Mouse (Mus musculus) cerebellum, adult 2 months (tissue): ENCODE results near the gene Mb21d2. TPM values are rescaled to one million over a fixed set of nuclear protein-coding genes. Genes with fewer than 3 reads are reported as not detected.
A peak's percentile ranks its signal among the peaks of the same experiment; 100 is the strongest.

Experiments used
- DNase-seq, 2 experiments: peaks; one replicate each; pipeline ENCODE4 v3.0.0; 2021
- H3K27ac ChIP-seq: fragments of 200-500 bp; 2 replicates; pipeline ENCODE4 v1.5.1; 2012; ENCODE audit warnings: low read length, control low read depth, inconsistent platforms; ENCODE audit not compliant: insufficient read depth
- H3K27me3 ChIP-seq: fragments of 200-500 bp; 2 replicates; pipeline ENCODE4 v1.6.1; 2012; ENCODE audit warnings: inconsistent platforms, mild to moderate bottlenecking, low read length, moderate library complexity; ENCODE audit not compliant: control insufficient read depth, insufficient read depth
- H3K4me1 ChIP-seq: fragments of 200-500 bp; 2 replicates; pipeline ENCODE4 v1.6.1; 2011; ENCODE audit warnings: low read length; ENCODE audit not compliant: control insufficient read depth, insufficient read depth
- H3K4me3 ChIP-seq: fragments of 200-500 bp; replicated peaks from 2 replicates; pipeline ENCODE3; 2011; ENCODE audit warnings: mild to moderate bottlenecking, low read depth, low read length, control low read depth; ENCODE audit not compliant: insufficient read depth
- CTCF ChIP-seq: fragments of 200-500 bp; IDR thresholded peaks from 2 replicates; pipeline ENCODE4 v1.5.1; 2011; ENCODE audit warnings: low read depth, mild to moderate bottlenecking, control low read depth, low read length, moderate library complexity, borderline replicate concordance; ENCODE audit not compliant: insufficient read depth
- POLR2A ChIP-seq: fragments of 200-500 bp; IDR thresholded peaks from 2 replicates; pipeline ENCODE4 v1.6.1; 2011; ENCODE audit warnings: low read length, control low read depth, borderline replicate concordance; ENCODE audit not compliant: insufficient read depth
- WGBS: fragments of 180-500 bp; shearing (Covaris S2); methylation state at CpG from one replicate; pipeline ENCODE4 v1.1.7; 2018; 5-methylcytosine and 5-hydroxymethylcytosine counted together
- polyA plus RNA-seq: library from polyadenylated mRNA; depleted of rRNA; stranded (reverse); fragments of >200 nt; gene quantifications from 2 replicates; pipeline ENCODE4 v1.2.3, GENCODE M21; 2012

Gene Mb21d2
- polyA plus RNA-seq, 1 experiment = 29.5 TPM

- no peak for TF ChIP-seq CTCF
- TF ChIP-seq POLR2A = no peak
- no peak for DNase-seq
These were observed 6.2 kb upstream of the Mb21d2 start for GRCm38 (mm10) chr16:28935701-28936100.

GRCm38 (mm10) chr16:28931213-28931612, 1.7 kb upstream of the Mb21d2 start:
- Histone ChIP-seq H3K27ac (no peak overlapping the region), H3K4me3 (no peak overlapping the region), H3K4me1 (no peaks in the 10 kb centered on the region; the same call in 1 of the 2 replicates), H3K27me3 (no peaks in the 10 kb centered on the region)
- TF ChIP-seq CTCF = no peak
- TF ChIP-seq POLR2A = no peak
- 89% methylated on average over 2 of the region's 2 CpGs for WGBS
- DNase-seq = no peak

More at GRCm38 (mm10) chr16:28935701-28936100, 6.2 kb upstream of the Mb21d2 start:
- Histone ChIP-seq H3K4me1 (no peaks in the 10 kb centered on the region), H3K27me3 (no peaks in the 10 kb centered on the region), H3K4me3 (no peak overlapping the region), H3K27ac (no peak overlapping the region)
- 84% methylated on average over 3 of the region's 3 CpGs for WGBS

GRCm38 (mm10) chr16:28930426-28930825, 953 bp upstream of the Mb21d2 start:
- Histone ChIP-seq H3K4me3 (no peak overlapping the region), H3K27me3 (no peaks in the 10 kb centered on the region), H3K27ac (no peak overlapping the region), H3K4me1 (no peaks in the 10 kb centered on the region; the same call in 1 of the 2 replicates)
- WGBS = 54% methylated on average over 5 of the region's 5 CpGs
- no peak for DNase-seq
- TF ChIP-seq POLR2A = no peak
- TF ChIP-seq CTCF = no peak

GRCm38 (mm10) chr16:28929686-28930291, 316 bp upstream of the Mb21d2 start:
- under 1% methylated on average over 66 of the region's 66 CpGs for WGBS
- peak overlapping the region; percentile 94 for H3K4me3 ChIP-seq
- no peaks in the 10 kb centered on the region for H3K27me3 ChIP-seq
- H3K27ac ChIP-seq = no peak overlapping the region
- no peaks in the 10 kb centered on the region; the same call in 1 of the 2 replicates for H3K4me1 ChIP-seq
- DNase-seq = peak; percentile 78 to 80
- TF ChIP-seq CTCF (no peak), POLR2A (0 out of 2 replicates have a peak, but pooled peaks have one; percentile 21)

- Histone ChIP-seq H3K27me3 (no peaks in the 10 kb centered on the region), H3K4me1 (no peaks in the 10 kb centered on the region; the same call in 1 of the 2 replicates), H3K4me3 (peak overlapping the region; percentile 94), H3K27ac (no peak overlapping the region)
- TF ChIP-seq POLR2A = no peak
- 0 out of 2 replicates have a peak, but pooled peaks have one; percentile 2 for TF ChIP-seq CTCF
- WGBS = 1% methylated on average over 10 of the region's 10 CpGs
- peak in 1 of 2 experiments; percentile 51 for DNase-seq
These were observed 1.0 kb downstream of the Mb21d2 start for GRCm38 (mm10) chr16:28928466-28928814.

GRCm38 (mm10) chr16:28927381-28927780, 2.1 kb downstream of the Mb21d2 start:
- no peaks in the 10 kb centered on the region for H3K27me3 ChIP-seq
- TF ChIP-seq POLR2A (no peak), CTCF (no peak)
- peak; percentile 26 to 38 for DNase-seq
- 36% methylated on average over 9 of the region's 9 CpGs for WGBS
- H3K27ac ChIP-seq = no peak overlapping the region
- no peaks in the 10 kb centered on the region; the same call in 1 of the 2 replicates for H3K4me1 ChIP-seq
- peak overlapping the region; percentile 32 for H3K4me3 ChIP-seq

GRCm38 (mm10) chr16:28919320-28919885, 10.1 kb downstream of the Mb21d2 start:
- no peak overlapping the region for H3K27ac ChIP-seq
- WGBS = 79% methylated on average over 11 of the region's 11 CpGs
- no peak for TF ChIP-seq POLR2A
- no peak for TF ChIP-seq CTCF
- peaks cover 9% of the 10 kb centered on the region; the same call in 1 of the 2 replicates for H3K4me1 ChIP-seq
- H3K27me3 ChIP-seq = no peaks in the 10 kb centered on the region
- no peak overlapping the region for H3K4me3 ChIP-seq
- DNase-seq = no peak

GRCm38 (mm10) chr16:28915362-28915761, 14.1 kb downstream of the Mb21d2 start:
- no peak for DNase-seq
- peaks cover 9% of the 10 kb centered on the region; the same call in 1 of the 2 replicates for H3K4me1 ChIP-seq
- no peak overlapping the region for H3K4me3 ChIP-seq
- no peaks in the 10 kb centered on the region for H3K27me3 ChIP-seq
- WGBS = 38% methylated on average over 7 of the region's 7 CpGs
- no peak overlapping the region for H3K27ac ChIP-seq
- TF ChIP-seq CTCF (no peak), POLR2A (no peak)
